In the genomic region with DNA sequence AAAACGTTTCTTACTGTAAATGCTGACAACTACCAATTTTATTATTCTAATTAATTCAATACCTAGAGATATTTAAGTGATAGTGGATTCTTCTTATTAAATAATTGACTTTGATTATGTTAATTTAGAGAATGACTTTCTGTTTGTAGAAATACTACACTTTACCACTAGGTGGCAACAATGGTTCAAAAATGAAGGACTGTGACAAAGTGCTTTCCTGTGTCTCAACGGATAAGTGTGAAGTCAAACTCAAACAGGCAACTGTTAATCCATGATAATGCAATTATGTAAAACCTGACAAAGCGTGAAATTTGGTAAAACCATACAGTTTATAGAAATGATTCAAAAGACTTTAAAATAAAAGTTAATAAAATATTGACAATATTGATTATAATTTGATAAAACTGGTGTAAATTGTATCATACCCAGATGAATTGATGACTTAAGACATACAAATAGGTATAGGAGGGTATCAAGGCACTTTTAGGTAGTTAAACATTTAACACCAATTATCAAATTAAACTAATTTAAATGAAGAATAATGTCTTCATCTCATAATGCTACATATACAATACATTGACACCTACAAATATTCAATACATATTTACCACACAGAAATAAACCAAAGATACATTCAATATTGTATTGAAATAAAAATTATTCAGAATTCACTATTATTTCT, we compare ENCODE assay signal across 9 mouse cellular contexts.
DNase-seq lines count a peak whose midpoint lies in the region; ATAC-seq and TF ChIP-seq lines count a peak whose summit lies in the region.
"Had no signal": no experiment of that assay in that cellular context is flagged by ENCODE, and none has a peak within 500 bp of the region (broad histone marks: within the 10 kb centered on the region; RNA-seq: fewer than 3 reads in every experiment).

No protein-coding gene starts in this region.

- no peaks in the 10 kb centered on the region for H3K27me3 ChIP-seq in kidney, adult 2 months (replicated peaks; ENCODE audit: control insufficient read depth, insufficient read depth, low read length)
- H3K27me3 ChIP-seq in midbrain, embryonic 15.5 days (replicated peaks) = no peaks in the 10 kb centered on the region

- H3K4me2 ChIP-seq in midbrain, embryonic 15.5 days = no peak overlapping the region

- peak; percentile 35 for DNase-seq in kidney, adult 2 months
- no peak for DNase-seq in kidney, postnatal 25 days
- peak; percentile 42 for DNase-seq in ES-CJ7 (ENCODE audit: low read depth, low spot score)
- peak; percentile 4 for DNase-seq in embryo, embryonic 11.5 days (ENCODE audit: low read depth, low spot score)
- no peak for DNase-seq in urinary bladder, postnatal 25 days (ENCODE audit: low spot score)
- DNase-seq in frontal cortex, postnatal 10 days (ENCODE audit: low spot score in 2 of 2) = no peak
- DNase-seq in right cerebral cortex, postnatal 14 days = no peak
- DNase-seq: adrenal gland, postnatal 25 days had no signal

- H3K4me1 ChIP-seq in kidney, adult 2 months (ENCODE audit: control insufficient read depth, insufficient read depth, low read length) = no peaks in the 10 kb centered on the region
- H3K4me1 ChIP-seq in midbrain, embryonic 15.5 days = no peaks in the 10 kb centered on the region

- no peak for TF ChIP-seq POLR2A in kidney, adult 2 months (IDR thresholded peaks at IDR 0.05; ENCODE audit: low read depth, low read length)

- WGBS in kidney, adult 2 months = 5% methylated on average over 3 of the region's 3 CpGs
- WGBS in midbrain, embryonic 15.5 days = 4% methylated on average over 3 of the region's 3 CpGs

- no peak overlapping the region for H3K27ac ChIP-seq in kidney, adult 2 months (ENCODE audit: insufficient read depth, low read depth, low read length)
- no peak overlapping the region for H3K27ac ChIP-seq in midbrain, embryonic 15.5 days

- no peak overlapping the region for H3K4me3 ChIP-seq in kidney, adult 2 months (ENCODE audit: insufficient read depth, low read depth, low read length)
- H3K4me3 ChIP-seq in midbrain, embryonic 15.5 days = no peak overlapping the region

- H3K36me3 ChIP-seq in kidney, adult 2 months (ENCODE audit: control insufficient read depth, insufficient read depth, low read length) = no peaks in the 10 kb centered on the region
- H3K36me3 ChIP-seq in midbrain, embryonic 15.5 days (replicated peaks) = no peaks in the 10 kb centered on the region

- ATAC-seq in midbrain, embryonic 15.5 days (replicated peaks) = peak; percentile 90

- no peaks in the 10 kb centered on the region for H3K9me3 ChIP-seq in midbrain, embryonic 15.5 days

- TF ChIP-seq CTCF in kidney, adult 2 months (conservative IDR thresholded peaks at IDR 0.05; ENCODE audit: insufficient read depth, insufficient read length, low read depth, low read length) = no peak

- no peak overlapping the region for H3K9ac ChIP-seq in midbrain, embryonic 15.5 days

Comparison
In these comparisons a context has a peak if more than half of its experiments do, and no peak if none do; other contexts are left out.
1. DNase-seq: peak in kidney, adult 2 months (single experiment), ES-CJ7 (single experiment) and embryo, embryonic 11.5 days (single experiment); none in kidney, postnatal 25 days (0 of 2), urinary bladder, postnatal 25 days (single experiment), frontal cortex, postnatal 10 days (0 of 2) and right cerebral cortex, postnatal 14 days (single experiment).